Mouse (Mus musculus) mouse embryonic stem cell (cell line): ENCODE measurements at regions not wholly inside any gene's neighbourhood (a gene's known extent, or its start where the extent isn't known, plus 50 kb on each side); places are given as distances from the start of the nearest gene placed in this dataset.

Source experiments
- in situ Hi-C, 2 experiments: fragments of 300-500 bp; cut with MboI; formaldehyde crosslinking; loops; 1 replicate in 1 of 2; 3 replicates in 1 of 2; pipeline ENCODE4 v1.14.3; 2019 to 2020; ENCODE audit warnings: low sequenced_read_pairs in 2 of 2, low pct_unique_long_range_greater_than_20kb in 1 of 2, mixed read lengths in 1 of 2; ENCODE audit not compliant: unreplicated experiment in 1 of 2

- in situ Hi-C loops = no loop called here
Measured at GRCm38 (mm10) chr17:62304073-62304472, 577.0 kb downstream of the Efna5 start.

- in situ Hi-C loops = no loop called here
Measured at GRCm38 (mm10) chr17:62299875-62300274, 581.2 kb downstream of the Efna5 start.

GRCm38 (mm10) chr17:62297393-62298060, 583.6 kb downstream of the Efna5 start:
- in situ Hi-C loops = no loop called here

GRCm38 (mm10) chr17:62295412-62295811, 585.7 kb downstream of the Efna5 start:
- in situ Hi-C loops = no loop called here

- in situ Hi-C loops = no loop called here
Measured at GRCm38 (mm10) chr17:62292703-62293102, 588.4 kb downstream of the Efna5 start.

- in situ Hi-C loops = no loop called here
Measured at GRCm38 (mm10) chr17:62287666-62288065, 593.5 kb downstream of the Efna5 start.

- in situ Hi-C loops = no loop called here
Measured at GRCm38 (mm10) chr17:62287127-62287526, 594.0 kb downstream of the Efna5 start.

- in situ Hi-C loops = no loop called here
Measured at GRCm38 (mm10) chr17:62286086-62287080, 594.7 kb downstream of the Efna5 start.

- in situ Hi-C loops = no loop called here
Measured at GRCm38 (mm10) chr17:62280201-62280600, 600.9 kb downstream of the Efna5 start.

- in situ Hi-C loops = no loop called here
Measured at GRCm38 (mm10) chr17:62271399-62271798, 609.7 kb downstream of the Efna5 start.

GRCm38 (mm10) chr17:62269279-62269678, 611.8 kb downstream of the Efna5 start:
- in situ Hi-C loops = no loop called here

- in situ Hi-C loops = no loop called here
Measured at GRCm38 (mm10) chr17:62253448-62253847, 627.7 kb downstream of the Efna5 start.

GRCm38 (mm10) chr17:62248011-62248410, 633.1 kb downstream of the Efna5 start:
- in situ Hi-C loops = no loop called here

GRCm38 (mm10) chr17:62246650-62247049, 634.5 kb downstream of the Efna5 start:
- in situ Hi-C loops = no loop called here

- in situ Hi-C loops = no loop called here
Measured at GRCm38 (mm10) chr17:62230939-62231338, 650.2 kb downstream of the Efna5 start.

GRCm38 (mm10) chr17:62210441-62211025, 670.6 kb downstream of the Efna5 start:
- in situ Hi-C loops = no loop called here

- in situ Hi-C loops = no loop called here
Measured at GRCm38 (mm10) chr17:62202658-62203057, 678.5 kb downstream of the Efna5 start.

- in situ Hi-C loops = no loop called here
Measured at GRCm38 (mm10) chr17:62200491-62200890, 680.6 kb downstream of the Efna5 start.

- in situ Hi-C loops = no loop called here
Measured at GRCm38 (mm10) chr17:62199559-62199958, 681.6 kb downstream of the Efna5 start.
